Mouse (Mus musculus): ENCODE measurements at regions not wholly inside any gene's neighbourhood (a gene's known extent, or its start where the extent isn't known, plus 50 kb on each side); places are given as distances from the start of the nearest gene placed in this dataset.

DNA sequence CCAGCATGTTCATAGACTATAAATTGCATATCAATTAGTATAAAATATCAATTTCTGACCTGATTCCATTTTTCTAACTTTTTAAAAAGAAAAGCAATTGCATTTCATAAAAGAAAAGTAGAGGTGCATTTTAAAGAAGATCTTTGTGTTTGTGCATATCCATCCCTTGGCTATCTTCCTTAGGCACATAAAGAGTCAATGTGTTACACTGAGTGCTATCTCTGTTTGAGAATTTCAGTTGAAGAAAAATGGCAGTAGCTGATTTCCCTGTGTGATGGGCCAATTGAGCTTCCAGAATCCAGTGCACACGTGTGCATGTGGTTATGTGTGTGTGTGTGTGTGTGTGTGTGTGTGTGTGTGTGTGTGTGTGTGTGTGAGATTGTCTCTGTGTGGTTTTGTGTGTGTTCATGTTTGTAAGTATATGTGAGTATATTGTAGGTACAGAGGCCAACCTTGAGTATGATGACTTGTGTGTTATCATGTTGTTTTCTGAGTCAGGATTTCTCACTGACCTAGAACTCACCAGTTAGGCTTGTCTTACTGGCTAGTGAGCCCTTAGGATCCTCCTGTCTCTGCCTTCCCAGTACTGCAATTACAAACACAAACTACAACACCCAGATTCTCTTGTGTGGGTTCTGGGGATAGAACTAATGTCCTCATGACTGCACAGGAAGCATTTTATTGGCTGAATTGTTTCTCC lies 249.6 kb downstream of the Cdk5rap2 start:
- H3K36me3 ChIP-seq: no peaks in the 10 kb centered on the region
- H3K27me3 ChIP-seq (ENCODE audit: insufficient read depth, poor library complexity, severe bottlenecking): no peaks in the 10 kb centered on the region
- H3K9me3 ChIP-seq: no peaks in the 10 kb centered on the region
- no peak for DNase-seq (ENCODE audit: low spot score)
- 65% methylated on average over 1 of the region's 1 CpGs for WGBS
- no peak overlapping the region for H3K27ac ChIP-seq
- H3K4me3 ChIP-seq: no peak overlapping the region
- no peaks in the 10 kb centered on the region for H3K4me1 ChIP-seq

DNA sequence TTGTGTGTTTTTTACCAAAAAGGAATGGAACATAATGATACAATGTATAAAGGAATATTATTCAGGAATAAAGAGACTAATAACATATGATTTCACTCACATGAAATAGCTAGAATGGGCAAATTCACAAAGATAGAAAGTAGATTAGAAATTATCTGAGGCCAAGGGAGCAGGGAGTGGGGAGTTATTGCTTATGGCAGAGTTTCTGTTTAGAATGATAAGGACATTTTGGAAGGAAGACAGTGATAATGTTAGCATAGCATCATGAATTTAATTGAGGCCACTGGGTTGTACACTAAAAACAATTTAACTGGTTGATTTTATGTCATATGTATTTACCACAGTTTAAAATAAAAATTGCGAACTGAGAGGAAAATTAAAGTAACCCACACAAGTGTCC lies 250.2 kb downstream of the Cdk5rap2 start:
- no peaks in the 10 kb centered on the region for H3K9me3 ChIP-seq
- DNase-seq (ENCODE audit: low spot score): no peak
- H3K27ac ChIP-seq: no peak overlapping the region
- H3K4me1 ChIP-seq: no peaks in the 10 kb centered on the region
- H3K4me3 ChIP-seq: no peak overlapping the region
- no peaks in the 10 kb centered on the region for H3K27me3 ChIP-seq (ENCODE audit: insufficient read depth, poor library complexity, severe bottlenecking)
- 87% methylated on average over 1 of the region's 1 CpGs for WGBS
- H3K36me3 ChIP-seq: no peaks in the 10 kb centered on the region

DNA sequence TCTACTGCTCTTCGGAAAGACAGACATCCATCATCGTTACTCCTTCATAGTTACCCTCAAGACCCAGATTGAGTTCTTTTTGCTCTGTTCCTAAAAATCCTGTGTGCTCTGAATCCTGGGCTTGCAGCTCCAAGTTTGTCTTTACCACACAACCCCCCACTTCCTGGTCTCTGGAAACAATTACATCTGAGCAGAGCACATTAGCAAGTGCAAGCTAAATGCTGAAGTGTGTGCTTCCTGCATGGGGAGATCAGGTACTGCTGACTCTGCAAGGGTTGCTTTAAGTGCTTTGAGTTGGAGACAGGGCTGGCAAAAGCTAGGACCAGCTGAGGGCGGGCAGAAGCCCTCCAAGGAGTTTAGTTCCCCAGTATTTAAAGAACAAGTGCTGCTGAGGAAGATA lies 257.1 kb downstream of the Cdk5rap2 start:
- Histone ChIP-seq H3K27ac (no peak overlapping the region), H3K27me3 (ENCODE audit: insufficient read depth, poor library complexity, severe bottlenecking) (no peaks in the 10 kb centered on the region), H3K9me3 (no peaks in the 10 kb centered on the region), H3K4me3 (no peak overlapping the region), H3K4me1 (peaks cover 7% of the 10 kb centered on the region), H3K36me3 (no peaks in the 10 kb centered on the region)
- 59% methylated on average over 3 of the region's 3 CpGs for WGBS
- no peak for DNase-seq (ENCODE audit: low spot score)

DNA sequence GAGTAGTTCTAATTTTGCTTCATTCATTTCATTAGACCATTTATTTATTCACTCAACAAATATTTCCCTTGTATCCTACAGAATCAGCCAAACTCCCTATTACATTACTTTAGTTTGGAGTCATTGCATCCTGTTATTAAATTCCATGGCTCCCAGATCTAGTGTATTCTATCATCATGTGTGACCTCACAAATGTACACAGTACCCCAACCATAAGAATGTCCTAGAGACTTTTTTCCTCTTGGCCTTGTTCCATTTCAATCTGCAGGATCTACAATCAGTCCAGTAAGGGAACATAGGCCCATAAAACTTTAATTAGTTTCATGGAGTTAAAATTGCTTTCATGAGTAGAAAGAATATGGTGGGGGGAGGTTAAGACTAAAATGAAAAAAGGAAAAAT lies 301.2 kb downstream of the Cdk5rap2 start:
- H3K4me3 ChIP-seq: no peak overlapping the region
- no peaks in the 10 kb centered on the region for H3K9me3 ChIP-seq
- no peaks in the 10 kb centered on the region for H3K27me3 ChIP-seq (ENCODE audit: insufficient read depth, poor library complexity, severe bottlenecking)
- DNase-seq (ENCODE audit: low spot score): no peak
- no peaks in the 10 kb centered on the region for H3K36me3 ChIP-seq
- no peak overlapping the region for H3K27ac ChIP-seq
- H3K4me1 ChIP-seq: no peaks in the 10 kb centered on the region

DNA sequence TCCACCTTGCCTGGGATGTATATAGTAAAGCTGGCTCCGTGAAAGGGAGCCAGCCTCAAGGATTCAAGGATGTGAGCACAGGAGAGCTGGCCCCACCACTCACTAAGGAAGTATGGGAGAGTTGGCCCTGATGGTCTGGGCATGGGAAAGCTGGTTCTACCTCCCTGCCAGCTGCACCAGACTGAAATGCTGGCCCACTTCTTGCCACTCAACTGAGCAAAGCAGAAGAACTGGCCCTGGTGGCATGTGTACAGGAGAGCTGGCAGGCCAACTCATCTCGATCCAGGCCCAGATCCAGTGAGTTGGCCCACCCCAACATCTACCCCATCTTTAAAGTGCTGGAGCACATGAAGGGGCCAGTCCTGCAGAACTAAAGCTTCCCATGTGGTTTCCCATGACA lies 304.5 kb downstream of the Cdk5rap2 start:
- WGBS: 72% methylated on average over 2 of the region's 2 CpGs
- no peak overlapping the region for H3K27ac ChIP-seq
- H3K27me3 ChIP-seq (ENCODE audit: insufficient read depth, poor library complexity, severe bottlenecking): no peaks in the 10 kb centered on the region
- H3K4me3 ChIP-seq: no peak overlapping the region
- H3K9me3 ChIP-seq: no peaks in the 10 kb centered on the region
- H3K4me1 ChIP-seq: no peaks in the 10 kb centered on the region
- no peaks in the 10 kb centered on the region for H3K36me3 ChIP-seq
- DNase-seq (ENCODE audit: low spot score): no peak

DNA sequence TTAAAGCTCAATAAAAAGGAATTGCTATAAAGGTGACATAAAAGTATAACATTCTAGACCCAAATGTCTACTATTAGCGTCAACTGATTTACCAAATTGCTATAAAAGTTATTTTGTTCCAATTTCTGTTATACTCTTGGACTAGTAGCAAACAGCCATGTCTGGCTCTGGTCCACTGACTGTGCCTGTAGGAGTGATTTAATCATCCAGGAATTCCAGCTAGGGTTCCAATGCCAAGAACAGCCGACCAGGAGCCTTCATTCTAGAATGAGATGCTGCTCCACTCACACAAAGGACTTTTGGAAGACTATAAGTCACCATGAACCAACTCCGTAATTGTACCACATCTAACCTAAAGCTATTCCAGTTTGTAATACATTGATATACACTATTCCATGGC lies 312.9 kb downstream of the Cdk5rap2 start:
- H3K27ac ChIP-seq: no peak overlapping the region
- no peaks in the 10 kb centered on the region for H3K36me3 ChIP-seq
- WGBS: 73% methylated on average over 3 of the region's 3 CpGs
- no peak for DNase-seq (ENCODE audit: low spot score)
- no peaks in the 10 kb centered on the region for H3K4me1 ChIP-seq
- H3K4me3 ChIP-seq: no peak overlapping the region
- no peaks in the 10 kb centered on the region for H3K27me3 ChIP-seq (ENCODE audit: insufficient read depth, poor library complexity, severe bottlenecking)
- no peaks in the 10 kb centered on the region for H3K9me3 ChIP-seq

DNA sequence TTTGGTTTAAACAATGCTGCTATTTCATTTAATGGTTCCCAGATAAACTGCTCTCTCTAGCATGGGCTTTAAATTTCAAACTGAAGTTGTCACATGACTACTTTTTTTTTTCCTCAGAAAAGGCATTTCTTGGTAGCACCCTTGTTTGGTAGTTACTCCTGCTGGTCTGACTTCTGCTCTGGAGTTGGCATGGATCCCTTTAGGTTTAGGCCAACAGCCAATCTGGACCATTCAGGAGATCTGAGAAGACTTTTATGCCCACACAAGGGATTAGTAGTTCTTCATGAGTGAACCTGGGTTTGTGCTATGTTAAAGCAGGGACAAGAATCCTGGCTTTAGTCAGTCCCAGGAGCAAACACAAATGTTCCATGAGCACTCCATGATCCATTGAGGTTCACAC lies 332.0 kb downstream of the Cdk5rap2 start:
- Histone ChIP-seq H3K4me3 (no peak overlapping the region), H3K9me3 (no peaks in the 10 kb centered on the region), H3K4me1 (no peaks in the 10 kb centered on the region), H3K27ac (no peak overlapping the region), H3K27me3 (ENCODE audit: insufficient read depth, poor library complexity, severe bottlenecking) (no peaks in the 10 kb centered on the region), H3K36me3 (no peaks in the 10 kb centered on the region)
- DNase-seq (ENCODE audit: low spot score): no peak

DNA sequence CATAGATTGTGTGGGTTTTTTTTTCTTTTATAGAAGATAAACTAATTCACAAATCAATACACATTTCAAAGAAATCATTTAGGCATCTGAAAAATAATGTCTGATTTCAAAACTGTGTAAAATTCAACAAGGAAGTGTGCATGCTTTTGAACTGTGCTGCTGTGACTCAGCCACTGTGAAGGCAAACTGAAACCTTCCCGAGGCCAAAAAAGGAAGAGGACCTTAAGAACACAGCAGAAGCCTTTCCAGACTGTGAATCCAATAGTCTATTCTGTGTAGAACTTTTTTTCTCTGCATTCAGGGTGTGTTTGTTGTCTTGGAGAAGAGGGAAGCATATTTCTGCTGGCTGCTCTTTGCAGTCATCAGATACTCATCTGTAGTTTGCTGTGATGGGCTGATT lies 347.7 kb downstream of the Cdk5rap2 start:
- no peaks in the 10 kb centered on the region for H3K9me3 ChIP-seq
- H3K4me3 ChIP-seq: no peak overlapping the region
- no peaks in the 10 kb centered on the region for H3K36me3 ChIP-seq
- peaks cover 11% of the 10 kb centered on the region; the same call in 1 of the 2 replicates for H3K4me1 ChIP-seq
- no peak for DNase-seq (ENCODE audit: low spot score)
- 68% methylated on average over 1 of the region's 1 CpGs for WGBS
- 0 out of 2 replicates have a peak overlapping the region, but pooled peaks have one; percentile 6 for H3K27ac ChIP-seq
- H3K27me3 ChIP-seq (ENCODE audit: insufficient read depth, poor library complexity, severe bottlenecking): no peaks in the 10 kb centered on the region

DNA sequence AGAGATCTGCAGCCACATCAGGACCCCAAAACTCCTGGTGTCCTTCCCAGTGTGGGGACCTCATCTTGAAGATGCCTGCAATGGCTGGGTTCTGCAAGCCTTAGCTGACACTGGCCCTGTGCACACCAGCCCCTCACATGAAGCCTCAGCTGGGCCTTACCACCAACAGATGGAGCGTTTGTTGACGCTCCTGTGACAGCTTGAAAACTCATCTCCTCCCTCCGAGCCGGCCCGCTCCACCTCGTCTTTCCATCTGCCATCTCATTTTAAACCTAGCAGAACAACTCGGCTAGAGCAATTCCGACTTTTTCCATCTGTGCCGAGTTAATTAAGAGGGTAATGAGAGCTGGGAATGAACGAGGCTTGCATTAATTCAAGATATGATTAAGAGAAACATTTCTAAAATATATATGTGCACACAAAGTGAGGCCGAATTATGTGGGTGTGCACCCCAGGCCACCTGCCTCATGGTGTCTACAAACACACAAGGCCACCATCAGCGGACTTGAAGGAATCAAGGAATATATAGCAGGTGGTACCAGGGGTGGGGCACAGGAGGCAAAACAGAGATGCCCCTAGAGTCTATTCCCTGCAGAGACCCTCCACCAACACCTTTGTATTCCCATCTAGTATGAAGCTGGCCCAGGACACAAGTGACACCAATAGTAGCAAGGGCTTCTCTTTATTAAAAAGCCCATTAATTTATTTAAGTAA lies 351.3 kb downstream of the Cdk5rap2 start:
- no peak for DNase-seq (ENCODE audit: low spot score)
- Histone ChIP-seq H3K27me3 (ENCODE audit: insufficient read depth, poor library complexity, severe bottlenecking) (no peaks in the 10 kb centered on the region), H3K4me1 (peaks cover 11% of the 10 kb centered on the region; the same call in 1 of the 2 replicates), H3K9me3 (no peaks in the 10 kb centered on the region), H3K4me3 (no peak overlapping the region), H3K27ac (no peak overlapping the region), H3K36me3 (no peaks in the 10 kb centered on the region)
- WGBS: 78% methylated on average over 12 of the region's 12 CpGs

DNA sequence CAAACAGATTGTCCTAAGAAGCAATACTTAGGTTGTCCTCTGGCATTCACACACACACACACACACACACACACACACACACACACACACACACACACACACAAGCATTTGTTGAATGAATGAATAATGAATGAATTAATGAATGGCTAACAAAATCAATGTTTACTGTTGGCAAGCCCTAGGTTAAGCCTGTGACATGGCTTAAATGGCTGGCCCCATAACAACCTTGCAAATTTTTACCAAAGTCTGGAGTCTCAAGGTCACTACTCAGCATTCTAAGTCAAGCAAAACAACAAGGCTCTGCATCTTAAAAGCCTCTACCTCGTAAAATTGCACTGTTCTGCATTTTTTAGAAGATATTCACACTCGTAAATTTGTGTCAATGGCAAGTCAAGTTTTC lies 357.1 kb downstream of the Cdk5rap2 start:
- Histone ChIP-seq H3K36me3 (no peaks in the 10 kb centered on the region), H3K4me1 (no peaks in the 10 kb centered on the region), H3K9me3 (no peaks in the 10 kb centered on the region), H3K27me3 (ENCODE audit: insufficient read depth, poor library complexity, severe bottlenecking) (no peaks in the 10 kb centered on the region), H3K27ac (no peak overlapping the region), H3K4me3 (no peak overlapping the region)
- no peak for DNase-seq (ENCODE audit: low spot score)
- 76% methylated on average over 2 of the region's 2 CpGs for WGBS

DNA sequence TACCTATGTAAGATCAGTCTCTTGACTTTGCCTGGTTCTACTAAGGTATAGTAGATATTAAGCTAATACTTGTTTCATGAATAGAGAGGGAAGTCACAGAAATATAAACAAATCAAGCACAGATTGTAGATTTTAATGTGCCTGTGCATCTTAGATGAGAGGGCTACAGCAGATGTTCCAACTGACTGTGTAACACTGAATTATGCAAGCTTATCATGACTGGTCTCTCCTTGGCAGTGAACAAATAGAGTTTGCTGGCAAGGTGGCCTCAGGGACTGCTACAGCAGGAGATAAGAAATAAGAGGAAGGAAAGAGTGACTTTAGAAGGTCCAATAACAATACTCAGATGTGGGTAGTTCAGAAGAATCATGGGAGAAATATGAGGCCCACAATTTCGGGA lies 372.0 kb downstream of the Cdk5rap2 start:
- no peak overlapping the region for H3K4me3 ChIP-seq
- H3K4me1 ChIP-seq: no peaks in the 10 kb centered on the region
- no peaks in the 10 kb centered on the region for H3K27me3 ChIP-seq (ENCODE audit: insufficient read depth, poor library complexity, severe bottlenecking)
- no peaks in the 10 kb centered on the region for H3K9me3 ChIP-seq
- H3K36me3 ChIP-seq: no peaks in the 10 kb centered on the region
- 70% methylated on average over 1 of the region's 1 CpGs for WGBS
- peak; percentile 33 for DNase-seq (ENCODE audit: low spot score)
- H3K27ac ChIP-seq: no peak overlapping the region

DNA sequence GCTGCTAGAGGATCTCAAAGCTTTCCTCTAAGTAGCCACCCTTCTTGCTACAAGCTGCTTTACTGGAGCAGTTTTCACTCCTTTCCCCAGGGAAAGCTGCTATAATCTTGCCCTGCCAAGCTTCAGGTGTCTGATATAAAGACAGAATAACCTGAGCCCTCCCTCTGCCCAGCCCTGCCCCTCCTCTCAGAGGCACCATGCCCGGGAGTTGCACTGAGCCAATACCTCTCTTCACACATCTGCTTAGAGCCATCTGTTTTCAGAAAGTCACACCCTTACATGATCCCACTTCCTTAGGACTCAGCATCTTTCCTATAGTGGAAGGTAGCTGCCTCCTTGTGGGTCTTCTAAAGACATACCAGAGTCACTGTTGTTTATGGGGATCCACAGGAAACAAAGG lies 374.3 kb downstream of the Cdk5rap2 start:
- Histone ChIP-seq H3K27me3 (ENCODE audit: insufficient read depth, poor library complexity, severe bottlenecking) (no peaks in the 10 kb centered on the region), H3K4me1 (no peaks in the 10 kb centered on the region), H3K9me3 (no peaks in the 10 kb centered on the region), H3K4me3 (no peak overlapping the region), H3K27ac (no peak overlapping the region), H3K36me3 (no peaks in the 10 kb centered on the region)
- 28% methylated on average over 1 of the region's 1 CpGs for WGBS
- peak; percentile 46 for DNase-seq (ENCODE audit: low spot score)

DNA sequence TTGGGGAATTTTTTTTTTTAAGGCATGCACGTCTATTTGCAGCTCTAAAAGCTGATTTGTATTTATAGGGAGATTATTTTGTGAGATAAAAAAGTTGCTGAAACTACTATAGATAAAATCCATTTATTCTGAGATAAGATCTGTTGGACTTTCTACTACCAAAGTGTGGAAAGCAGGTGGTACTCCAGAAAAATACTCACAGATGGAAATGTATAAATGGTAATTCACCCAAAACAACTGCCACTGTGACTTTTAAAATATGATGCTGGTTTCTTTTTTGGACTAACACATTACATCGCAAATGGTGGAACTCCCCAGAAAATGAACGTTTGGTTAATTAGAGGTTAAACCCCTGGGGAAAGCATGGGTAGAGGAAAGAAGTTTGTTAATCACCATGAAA lies 377.7 kb downstream of the Cdk5rap2 start:
- Histone ChIP-seq H3K36me3 (no peaks in the 10 kb centered on the region), H3K9me3 (no peaks in the 10 kb centered on the region), H3K4me3 (no peak overlapping the region), H3K4me1 (no peaks in the 10 kb centered on the region), H3K27me3 (ENCODE audit: insufficient read depth, poor library complexity, severe bottlenecking) (no peaks in the 10 kb centered on the region), H3K27ac (no peak overlapping the region)
- WGBS: 78% methylated on average over 3 of the region's 3 CpGs
- DNase-seq (ENCODE audit: low spot score): no peak

DNA sequence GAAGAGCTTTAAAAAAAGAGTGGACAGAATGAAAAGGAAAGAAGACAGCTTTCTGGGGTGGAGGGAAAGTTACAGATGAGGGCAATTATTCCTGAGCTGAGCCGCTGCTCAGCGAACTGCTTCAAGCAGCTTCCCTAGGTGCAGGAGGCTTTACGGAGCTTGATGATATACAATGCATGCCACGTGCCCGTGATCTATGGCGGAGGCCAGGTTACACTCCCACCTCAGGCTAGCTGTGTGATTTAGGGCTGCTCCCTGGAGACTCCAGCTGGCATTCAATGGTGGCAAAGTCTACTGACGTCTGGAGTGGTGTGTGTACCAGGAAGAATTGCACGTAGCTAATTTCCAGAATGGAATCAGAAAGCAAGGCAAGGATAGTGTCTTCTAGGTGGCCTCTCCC lies 383.4 kb downstream of the Cdk5rap2 start:
- Histone ChIP-seq H3K27me3 (ENCODE audit: insufficient read depth, poor library complexity, severe bottlenecking) (no peaks in the 10 kb centered on the region), H3K9me3 (no peaks in the 10 kb centered on the region), H3K4me1 (no peaks in the 10 kb centered on the region), H3K27ac (no peak overlapping the region), H3K36me3 (no peaks in the 10 kb centered on the region), H3K4me3 (no peak overlapping the region)
- WGBS: 80% methylated on average over 8 of the region's 8 CpGs
- DNase-seq (ENCODE audit: low spot score): no peak

Data from heart, embryonic 10.5 days (tissue).